Mouse (Mus musculus) ES-E14 (cell line): Measurements from ENCODE around the gene Ndufv1.

Experiments
- CHD2 ChIP-seq: IDR thresholded peaks from 2 replicates; pipeline ENCODE4 v1.6.1; 2014; ENCODE audit warnings: mild to moderate bottlenecking, low read depth, low read length, inconsistent platforms
- MAFK ChIP-seq: IDR thresholded peaks from 2 replicates; pipeline ENCODE4 v1.6.1; 2014; ENCODE audit warnings: mild to moderate bottlenecking, low read depth, low read length, inconsistent platforms; ENCODE audit not compliant: insufficient read depth

DNA sequence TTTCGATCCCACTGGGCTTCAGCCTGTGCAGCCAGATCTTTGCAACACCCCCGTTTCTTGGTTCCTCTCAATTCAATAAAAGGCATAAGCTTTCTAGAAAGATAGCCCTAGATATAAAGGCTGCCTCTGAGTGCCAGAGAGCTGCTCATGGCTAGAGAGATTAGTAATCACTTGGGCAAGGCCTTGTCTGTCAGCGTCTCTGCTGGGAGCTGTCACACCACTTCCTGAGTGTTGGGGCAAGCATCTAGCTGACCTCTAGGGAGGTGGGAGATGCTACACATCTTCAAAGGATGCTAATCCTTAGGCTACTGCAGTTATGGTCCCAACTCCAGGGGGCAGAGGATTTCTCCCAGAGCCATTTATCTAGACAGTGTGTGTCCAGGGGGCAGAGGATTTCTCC, 45.3 kb downstream of the Ndufv1 start:
- TF ChIP-seq MAFK (no peak), CHD2 (no peak)
